ENCODE assay signal across 15 mouse cellular contexts in the genomic region with DNA sequence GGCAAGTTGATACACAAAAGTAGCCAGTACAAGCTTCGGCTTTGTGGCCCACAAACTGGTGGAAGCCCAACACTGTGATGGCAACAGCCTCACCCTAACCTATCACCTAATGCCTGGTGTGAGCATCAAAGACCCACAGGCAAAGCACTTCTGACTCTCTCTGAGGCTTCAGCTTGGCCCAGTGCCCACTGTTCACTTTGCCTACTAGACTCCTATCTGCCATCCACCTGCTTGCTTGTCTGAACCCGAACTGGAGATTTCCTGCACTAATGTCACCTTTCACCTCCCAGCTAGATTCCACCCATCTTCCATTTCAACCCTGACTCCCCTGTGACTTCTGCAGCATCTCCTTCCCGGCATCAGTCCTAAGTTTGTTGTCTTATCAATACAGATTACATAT.
"Had no signal": no experiment of that assay in that cellular context is flagged by ENCODE, and none has a peak within 500 bp of the region (broad histone marks: within the 10 kb centered on the region; RNA-seq: fewer than 3 reads in every experiment).

No protein-coding gene starts in this region.

- H3K9me3 ChIP-seq: kidney, embryonic 15.5 days; limb, embryonic 15.5 days; liver, embryonic 12.5 days; lung, embryonic 15.5 days; midbrain, embryonic 12.5 days; neural tube, embryonic 13.5 days; stomach, embryonic 15.5 days had no signal

- H3K36me3 ChIP-seq: kidney, embryonic 15.5 days; limb, embryonic 15.5 days; liver, embryonic 12.5 days; lung, embryonic 15.5 days; midbrain, embryonic 12.5 days; neural tube, embryonic 13.5 days; stomach, embryonic 15.5 days had no signal

- ATAC-seq: liver, embryonic 12.5 days; midbrain, embryonic 16.5 days had no signal

- H3K4me1 ChIP-seq: kidney, embryonic 15.5 days; limb, embryonic 15.5 days; liver, embryonic 12.5 days; lung, embryonic 15.5 days; midbrain, embryonic 12.5 days; neural tube, embryonic 13.5 days; stomach, embryonic 15.5 days had no signal

- H3K4me2 ChIP-seq: kidney, embryonic 15.5 days; limb, embryonic 15.5 days; liver, embryonic 12.5 days; lung, embryonic 15.5 days; midbrain, embryonic 12.5 days; neural tube, embryonic 13.5 days; stomach, embryonic 15.5 days had no signal

- H3K9ac ChIP-seq: kidney, embryonic 15.5 days; limb, embryonic 15.5 days; liver, embryonic 12.5 days; lung, embryonic 15.5 days; midbrain, embryonic 12.5 days; neural tube, embryonic 13.5 days; stomach, embryonic 15.5 days had no signal

- H3K27me3 ChIP-seq: kidney, embryonic 15.5 days; limb, embryonic 15.5 days; liver, embryonic 12.5 days; lung, embryonic 15.5 days; midbrain, embryonic 12.5 days; neural tube, embryonic 13.5 days; stomach, embryonic 15.5 days had no signal

- H3K27ac ChIP-seq: kidney, embryonic 15.5 days; left cerebral cortex, adult 2 months; limb, embryonic 15.5 days; liver, embryonic 12.5 days; lung, embryonic 15.5 days; midbrain, embryonic 12.5 days; neural tube, embryonic 13.5 days; stomach, embryonic 15.5 days had no signal

- H3K4me3 ChIP-seq: kidney, embryonic 15.5 days; left cerebral cortex, adult 2 months; limb, embryonic 15.5 days; liver, embryonic 12.5 days; lung, embryonic 15.5 days; midbrain, embryonic 12.5 days; neural tube, embryonic 13.5 days; stomach, embryonic 15.5 days had no signal

- DNase-seq: kidney, postnatal 14 days; lung, postnatal 14 days; retina, postnatal 1 day; right cerebral cortex, postnatal 14 days; thymus, adult 2 months; thymus, postnatal 25 days had no signal
